Mouse (Mus musculus) gastrocnemius, postnatal 36 days (tissue): ENCODE results near the gene Mocs1. TPM values are rescaled to one million over a fixed set of nuclear protein-coding genes. Genes with fewer than 3 reads are reported as not detected.

Source experiments
- DNase-seq, 2 experiments: peaks; one replicate each; pipeline ENCODE4 v3.0.0; 2022
- intact Hi-C: fragments of 180-260 bp; cut with DNase I; formaldehyde crosslinking; loops from one replicate; pipeline ENCODE4 v1.15.1; 2025
- total RNA-seq, 2 experiments: library from RNA; stranded (reverse); gene quantifications; 2 replicates each; pipeline ENCODE4 v1.2.3; 2021

The Mocs1 gene
- total RNA-seq, 2 experiments from 2014 or later = 16.2 to 18.3 TPM

DNA sequence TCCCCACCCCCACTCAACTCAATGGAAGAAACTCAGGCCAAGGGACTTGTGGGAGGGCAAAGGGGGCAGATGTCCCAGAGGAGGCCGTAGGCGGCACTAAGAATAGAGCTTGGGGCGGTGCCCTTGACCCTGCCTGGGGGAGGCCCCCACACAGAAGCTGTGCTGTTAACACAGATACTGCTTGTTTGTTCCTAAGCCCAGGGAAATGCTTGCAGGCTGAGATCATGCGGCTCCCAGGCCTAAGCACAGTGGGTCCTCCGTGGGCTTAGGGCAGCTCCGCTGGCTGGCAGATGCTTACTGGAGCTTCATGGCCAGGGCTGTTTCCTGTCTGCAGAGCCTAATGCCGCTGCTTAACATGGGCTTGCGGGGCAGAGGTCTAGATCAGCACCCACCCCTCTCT, 44.5 kb downstream of the Mocs1 start:
- DNase-seq = no peak
- intact Hi-C loops = no loop called here

DNA sequence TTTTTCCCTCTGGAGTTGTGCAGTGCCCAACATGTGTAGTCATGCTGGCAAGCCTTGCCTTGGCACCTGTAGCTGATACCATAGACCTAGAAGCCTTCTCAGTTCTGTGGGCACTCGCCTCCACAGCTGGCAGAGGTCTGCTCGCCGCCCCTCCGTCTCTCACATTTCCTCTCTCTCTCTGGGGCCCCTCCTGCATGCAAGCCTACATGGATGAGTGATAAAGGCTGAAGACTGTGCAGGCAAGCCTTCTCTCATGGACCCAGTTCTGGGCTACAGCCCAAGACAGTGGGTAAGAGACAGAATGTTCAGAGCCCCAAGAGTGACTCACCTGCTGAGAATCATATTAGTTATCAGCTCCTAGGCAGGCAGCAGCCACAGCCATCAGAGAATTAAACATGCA, 45.9 kb downstream of the Mocs1 start:
- intact Hi-C loops = no loop called here
- no peak for DNase-seq

DNA sequence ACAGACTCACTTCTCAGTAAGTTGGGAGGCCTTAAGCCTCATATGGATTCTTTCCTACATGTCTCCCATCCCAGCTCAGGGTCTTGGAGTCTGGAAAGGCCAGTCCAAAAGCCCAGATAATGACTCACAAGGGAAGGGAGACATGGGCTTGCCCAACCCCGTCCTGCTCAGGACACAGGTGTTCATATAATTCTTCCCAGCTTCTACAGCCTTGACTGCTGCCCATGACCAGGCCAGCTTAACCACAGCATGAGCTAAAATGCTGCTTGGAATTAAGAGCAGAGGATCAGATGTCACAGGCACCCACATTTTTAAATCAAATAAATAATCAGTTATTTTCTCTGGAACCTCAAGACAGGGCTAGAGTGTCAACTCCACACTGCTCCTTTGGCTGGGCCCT, 47.0 kb downstream of the Mocs1 start:
- no peak for DNase-seq
- intact Hi-C loops = no loop called here

DNA sequence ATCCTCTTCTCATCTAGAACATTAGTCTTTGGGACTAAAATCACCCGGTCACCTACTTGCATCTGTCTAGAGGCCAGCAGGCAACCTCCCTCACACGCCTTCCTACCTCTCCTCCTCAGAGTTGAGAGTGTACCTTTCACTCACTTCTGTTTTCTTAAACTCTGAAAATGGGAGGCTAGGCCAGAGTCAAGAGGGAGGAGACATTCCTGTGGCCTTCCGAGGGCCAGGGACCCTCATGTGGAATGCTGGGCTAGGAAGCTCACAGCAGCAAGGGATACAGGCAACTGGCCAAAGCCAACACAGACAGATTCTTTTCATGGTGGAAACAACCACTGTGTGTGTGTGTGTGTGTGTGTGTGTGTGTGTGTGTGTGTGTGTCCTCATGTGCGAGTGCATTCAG, 49.2 kb downstream of the Mocs1 start:
- DNase-seq = no peak
- intact Hi-C loops = no loop called here

DNA sequence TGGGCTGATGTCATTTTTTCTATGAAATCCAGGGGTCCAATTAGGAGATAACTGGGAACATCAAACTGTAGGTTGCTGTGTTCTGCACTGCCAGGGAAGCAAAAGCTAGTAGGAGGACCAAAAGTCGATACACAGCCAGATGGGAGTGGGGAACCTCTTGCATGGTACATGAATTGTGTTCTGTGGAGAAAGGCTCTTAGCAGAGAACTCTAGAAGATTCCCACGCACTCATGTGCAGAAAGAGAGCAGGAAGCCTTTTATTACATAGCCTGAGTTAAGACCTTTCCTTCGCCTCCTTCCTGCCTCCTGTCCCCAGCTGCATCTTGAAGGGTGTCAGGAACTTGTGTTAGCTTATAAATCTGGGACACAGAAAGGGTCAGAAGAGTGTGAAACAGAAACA, 53.7 kb downstream of the Mocs1 start:
- DNase-seq = no peak
- intact Hi-C loops = no loop called here

DNA sequence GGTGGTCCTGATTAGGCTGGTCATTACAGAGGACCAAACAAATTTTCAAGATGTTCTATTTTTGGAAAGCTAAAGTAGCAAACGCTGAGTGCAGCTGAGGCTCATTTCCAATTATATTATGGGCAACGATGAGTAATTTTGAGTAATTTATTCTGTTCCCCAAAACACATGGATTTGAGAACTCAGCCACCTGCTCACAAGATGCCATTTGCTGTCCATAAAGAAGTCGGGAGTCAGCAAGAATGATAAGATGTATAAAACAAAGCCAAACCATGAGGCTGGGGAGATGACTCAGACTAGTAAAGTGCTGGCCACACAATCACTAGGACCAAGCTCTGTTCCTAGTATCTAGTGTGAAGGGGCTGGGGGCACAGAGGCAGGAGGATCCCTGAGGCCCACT, 56.3 kb downstream of the Mocs1 start:
- no peak for DNase-seq
- intact Hi-C loops = no loop called here

DNA sequence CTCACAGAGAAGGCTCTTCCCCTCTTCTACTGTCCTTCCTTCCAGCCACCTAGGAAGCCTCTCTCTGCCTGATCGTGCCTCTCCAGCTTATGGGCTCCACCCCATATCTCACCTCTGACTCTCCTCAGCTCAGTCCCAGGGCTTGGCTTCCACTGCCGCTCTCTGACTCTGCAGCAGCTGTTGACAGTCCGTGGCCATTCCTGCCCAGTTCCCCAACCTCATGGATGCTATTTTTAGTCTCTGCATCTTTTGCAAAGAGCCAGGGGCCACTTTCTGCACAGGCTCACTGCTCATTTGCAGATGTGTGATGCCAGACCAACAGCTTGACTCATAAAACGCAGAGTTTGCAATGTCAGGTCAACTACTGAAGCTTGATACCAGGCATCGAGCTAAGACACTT, 60.9 kb downstream of the Mocs1 start:
- intact Hi-C loops = no loop called here
- DNase-seq = peak; percentile 31 to 33

DNA sequence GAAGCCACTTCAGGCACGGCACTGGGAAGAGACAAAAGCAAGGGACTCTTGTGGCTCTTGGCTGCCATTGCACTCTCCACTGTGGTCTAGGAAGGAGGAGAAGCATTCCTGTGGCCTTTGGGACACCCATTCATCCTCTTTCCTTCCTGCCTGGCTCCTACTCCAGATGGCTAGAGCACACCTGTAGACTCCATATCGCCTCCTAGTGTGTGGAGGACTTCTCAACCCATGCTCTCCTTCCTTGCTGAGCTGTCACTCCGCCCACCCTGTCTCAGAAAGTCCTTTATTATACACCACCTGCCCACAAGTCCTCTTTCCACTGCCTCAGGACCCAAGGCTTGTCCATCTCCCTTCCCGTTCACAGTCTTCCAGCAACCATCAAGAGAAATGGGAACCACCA, 65.1 kb downstream of the Mocs1 start:
- intact Hi-C loops = no loop called here
- no peak for DNase-seq

DNA sequence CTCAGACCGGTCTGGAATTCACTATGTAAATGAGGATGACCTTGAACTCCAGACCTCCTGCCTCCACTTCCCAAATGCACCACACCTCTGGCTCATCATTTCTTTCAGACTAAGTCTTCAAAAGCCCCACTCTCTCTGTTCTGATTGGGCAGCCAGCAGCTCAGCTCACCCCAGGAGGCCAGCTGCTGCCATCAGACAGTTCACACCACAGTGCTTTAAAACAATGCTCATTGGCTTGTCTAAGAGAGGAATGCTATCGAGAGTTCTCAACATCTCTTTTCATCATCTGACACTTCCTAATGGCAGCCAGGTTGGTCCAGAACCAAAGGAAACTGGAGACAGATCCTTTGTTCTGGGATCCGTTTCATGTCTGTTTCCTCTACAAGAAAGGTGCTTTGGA, 70.0 kb downstream of the Mocs1 start:
- no peak for DNase-seq
- intact Hi-C loops = no loop called here

DNA sequence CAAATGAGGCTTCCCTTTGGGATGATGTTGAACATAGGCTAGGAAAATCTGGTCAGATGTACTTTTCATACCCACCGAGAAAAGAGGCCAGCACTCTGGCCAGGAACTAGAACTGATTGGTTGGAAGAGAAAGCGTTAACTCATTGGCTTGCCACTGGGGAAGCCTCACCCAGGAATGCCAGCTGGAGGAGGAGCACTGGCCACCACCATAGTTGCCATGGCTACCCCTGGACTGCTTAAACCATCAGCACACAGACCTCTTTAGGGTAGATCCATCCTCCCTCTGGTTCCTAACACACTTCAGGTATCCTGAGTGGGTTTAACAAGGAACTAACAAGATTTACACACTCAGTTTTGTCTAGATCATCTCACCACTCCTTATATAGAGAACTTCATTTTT, 71.5 kb downstream of the Mocs1 start:
- intact Hi-C loops = no loop called here
- no peak for DNase-seq

DNA sequence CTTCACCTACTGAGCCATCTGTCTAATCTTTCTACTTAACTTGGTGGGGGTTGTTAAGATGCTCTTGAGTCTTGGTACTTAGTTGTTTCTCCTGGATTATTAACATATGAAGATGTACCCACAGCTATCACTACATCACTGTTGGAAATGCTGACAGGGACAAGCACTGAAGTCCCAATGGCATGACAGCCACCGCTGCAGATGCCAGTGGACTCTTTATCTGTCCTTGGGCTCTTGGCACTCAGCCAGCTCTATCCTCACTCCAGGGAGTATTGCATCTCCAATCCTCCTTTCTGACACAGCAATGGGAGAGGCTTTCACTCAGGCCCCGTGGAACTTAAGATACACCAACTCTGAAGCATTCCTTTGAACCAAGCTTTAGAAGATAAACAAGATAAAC, 72.1 kb downstream of the Mocs1 start:
- no peak for DNase-seq
- intact Hi-C loops = no loop called here

DNA sequence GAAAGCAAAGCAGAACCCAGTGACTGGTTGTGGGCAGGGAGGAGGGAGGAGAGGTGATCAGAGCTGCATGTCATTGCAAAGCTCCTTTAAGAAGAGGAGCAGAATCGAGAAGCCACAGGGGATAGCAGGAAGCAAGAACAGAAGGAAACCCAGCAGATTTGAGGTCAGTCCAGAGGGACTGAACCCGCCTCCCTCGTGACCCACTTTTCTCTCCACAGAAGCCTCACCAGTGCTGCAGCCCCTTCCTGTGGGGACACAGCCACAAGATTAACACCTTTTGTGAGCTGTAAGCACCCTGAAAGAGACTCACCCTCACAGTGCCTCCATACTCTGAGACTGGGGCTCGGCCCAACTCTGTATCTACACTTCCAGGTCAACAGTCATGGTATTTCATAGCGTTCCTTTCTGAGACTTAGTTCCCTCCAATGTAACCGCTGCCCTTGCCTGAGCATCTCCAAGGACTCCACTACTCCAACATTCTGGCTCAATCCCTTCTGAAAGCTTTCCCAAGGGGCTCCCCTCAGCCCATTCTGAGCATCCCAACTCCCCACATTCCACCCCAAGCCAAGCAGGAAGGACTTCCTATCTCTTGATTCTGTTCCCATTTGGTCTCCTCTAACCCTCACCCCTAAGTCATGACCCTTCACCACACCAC, 75.2 kb downstream of the Mocs1 start:
- intact Hi-C loops = no loop called here
- DNase-seq = no peak

Other genes starting within 250 kb of the Mocs1 start
- 1 to 10 TPM; 5.2 to 5.5 TPM for gene Daam2, start 136.0 kb downstream of the Mocs1 start, total RNA-seq
- gene Kif6, start 186.8 kb downstream of the Mocs1 start, total RNA-seq = not detected